Mouse (Mus musculus): ENCODE data around the gene Mysm1. TPM values are rescaled to one million over a fixed set of nuclear protein-coding genes. Genes with fewer than 3 reads are reported as not detected.

Gene Mysm1
- total and polyA plus RNA-seq, 2 experiments from 2014 or later: 21.3 to 31.3 TPM

- no peak for DNase-seq
- no peak overlapping the region for H3K4me2 ChIP-seq (ENCODE audit: low read depth)
- H3K9ac ChIP-seq: no peak overlapping the region
- H3K4me1 ChIP-seq (ENCODE audit: insufficient read depth): no peaks in the 10 kb centered on the region
- no peaks in the 10 kb centered on the region for H3K27me3 ChIP-seq (ENCODE audit: insufficient read depth, low read length)
- no peak overlapping the region for H3K4me3 ChIP-seq (ENCODE audit: low read depth, low read length)
- ATAC-seq: no peak
- no peak overlapping the region for H3K27ac ChIP-seq (ENCODE audit: low read depth, low read length)
- H3K9me3 ChIP-seq (ENCODE audit: low read length): no peaks in the 10 kb centered on the region
- H3K36me3 ChIP-seq (ENCODE audit: insufficient read depth): no peaks in the 10 kb centered on the region
- TF ChIP-seq CTCF (IDR thresholded peaks at IDR 0.05; ENCODE audit: low read depth): no peak
- WGBS: 76% methylated on average over 1 of the region's 1 CpGs
Observed at GRCm38 (mm10) chr4:95000147-95000546, 21.2 kb upstream of the Mysm1 start.

- no peak overlapping the region for H3K27ac ChIP-seq (ENCODE audit: low read depth, low read length)
- no peak for ATAC-seq
- WGBS: 76% methylated on average over 3 of the region's 3 CpGs
Observed at GRCm38 (mm10) chr4:94999249-94999648, 20.3 kb upstream of the Mysm1 start.

GRCm38 (mm10) chr4:94995862-94996261, 17.0 kb upstream of the Mysm1 start:
- ATAC-seq: no peak

More at GRCm38 (mm10) chr4:94999249-94999648, 20.3 kb upstream of the Mysm1 start:
- Histone ChIP-seq H3K36me3 (ENCODE audit: insufficient read depth) (no peaks in the 10 kb centered on the region), H3K4me2 (ENCODE audit: low read depth) (no peak overlapping the region), H3K9me3 (ENCODE audit: low read length) (no peaks in the 10 kb centered on the region), H3K4me1 (ENCODE audit: insufficient read depth) (no peaks in the 10 kb centered on the region), H3K27me3 (ENCODE audit: insufficient read depth, low read length) (no peaks in the 10 kb centered on the region), H3K4me3 (ENCODE audit: low read depth, low read length) (no peak overlapping the region), H3K9ac (no peak overlapping the region)
- peak; percentile 29; the same call in 1 of the 2 replicates for TF ChIP-seq CTCF (IDR thresholded peaks at IDR 0.05; ENCODE audit: low read depth)
- no peak for DNase-seq

GRCm38 (mm10) chr4:94990204-94990603, 11.3 kb upstream of the Mysm1 start:
- Histone ChIP-seq H3K9me3 (ENCODE audit: low read length) (no peaks in the 10 kb centered on the region), H3K27me3 (ENCODE audit: insufficient read depth, low read length) (no peaks in the 10 kb centered on the region), H3K4me2 (ENCODE audit: low read depth) (no peak overlapping the region), H3K27ac (ENCODE audit: low read depth, low read length) (no peak overlapping the region), H3K36me3 (ENCODE audit: insufficient read depth) (no peaks in the 10 kb centered on the region), H3K9ac (no peak overlapping the region), H3K4me3 (ENCODE audit: low read depth, low read length) (no peak overlapping the region), H3K4me1 (ENCODE audit: insufficient read depth) (0 out of 2 replicates have a peak, but pooled peaks cover 5% of the 10 kb centered on the region)
- DNase-seq (no peak), ATAC-seq (no peak)
- no peak for TF ChIP-seq CTCF (IDR thresholded peaks at IDR 0.05; ENCODE audit: low read depth)
- 49% methylated on average over 3 of the region's 3 CpGs for WGBS

More at GRCm38 (mm10) chr4:94995862-94996261, 17.0 kb upstream of the Mysm1 start:
- Histone ChIP-seq H3K4me1 (ENCODE audit: insufficient read depth) (no peaks in the 10 kb centered on the region), H3K9ac (no peak overlapping the region), H3K4me2 (ENCODE audit: low read depth) (no peak overlapping the region), H3K36me3 (ENCODE audit: insufficient read depth) (no peaks in the 10 kb centered on the region), H3K27ac (ENCODE audit: low read depth, low read length) (no peak overlapping the region), H3K27me3 (ENCODE audit: insufficient read depth, low read length) (no peaks in the 10 kb centered on the region), H3K4me3 (ENCODE audit: low read depth, low read length) (no peak overlapping the region), H3K9me3 (ENCODE audit: low read length) (no peaks in the 10 kb centered on the region)
- no peak for TF ChIP-seq CTCF (IDR thresholded peaks at IDR 0.05; ENCODE audit: low read depth)
- DNase-seq: no peak
- 72% methylated on average over 4 of the region's 4 CpGs for WGBS

GRCm38 (mm10) chr4:94987725-94988124, 8.8 kb upstream of the Mysm1 start:
- no peaks in the 10 kb centered on the region for H3K9me3 ChIP-seq (ENCODE audit: low read length)
- no peaks in the 10 kb centered on the region for H3K36me3 ChIP-seq (ENCODE audit: insufficient read depth)
- ATAC-seq (peak; percentile 91; the same call in 1 of the 2 replicates), DNase-seq (no peak)
- no peak overlapping the region for H3K4me2 ChIP-seq (ENCODE audit: low read depth)
- WGBS: 9% methylated on average over 4 of the region's 4 CpGs
- H3K9ac ChIP-seq: no peak overlapping the region
- H3K4me1 ChIP-seq (ENCODE audit: insufficient read depth): 0 out of 2 replicates have a peak, but pooled peaks cover 5% of the 10 kb centered on the region
- no peaks in the 10 kb centered on the region for H3K27me3 ChIP-seq (ENCODE audit: insufficient read depth, low read length)
- H3K27ac ChIP-seq (ENCODE audit: low read depth, low read length): no peak overlapping the region
- no peak for TF ChIP-seq CTCF (IDR thresholded peaks at IDR 0.05; ENCODE audit: low read depth)
- no peak overlapping the region for H3K4me3 ChIP-seq (ENCODE audit: low read depth, low read length)

- TF ChIP-seq CTCF (IDR thresholded peaks at IDR 0.05; ENCODE audit: low read depth): no peak
- Histone ChIP-seq H3K27ac (ENCODE audit: low read depth, low read length) (peak overlapping the region; percentile 93), H3K4me3 (ENCODE audit: low read depth, low read length) (peak overlapping the region; percentile 93), H3K36me3 (ENCODE audit: insufficient read depth) (0 out of 2 replicates have a peak, but pooled peaks cover 2% of the 10 kb centered on the region), H3K4me2 (ENCODE audit: low read depth) (peak overlapping the region; percentile 50), H3K27me3 (ENCODE audit: insufficient read depth, low read length) (no peaks in the 10 kb centered on the region), H3K9ac (peak overlapping the region; percentile 95), H3K9me3 (ENCODE audit: low read length) (no peaks in the 10 kb centered on the region), H3K4me1 (ENCODE audit: insufficient read depth) (peaks cover 14% of the 10 kb centered on the region)
- 36% methylated on average over 4 of the region's 4 CpGs for WGBS
- DNase-seq (no peak), ATAC-seq (peak; percentile 30)
Observed at GRCm38 (mm10) chr4:94979500-94979915, 608 bp upstream of the Mysm1 start.

- Histone ChIP-seq H3K27me3 (ENCODE audit: insufficient read depth, low read length) (no peaks in the 10 kb centered on the region), H3K9me3 (ENCODE audit: low read length) (no peaks in the 10 kb centered on the region), H3K4me1 (ENCODE audit: insufficient read depth) (peaks cover 10% of the 10 kb centered on the region), H3K9ac (no peak overlapping the region), H3K4me2 (ENCODE audit: low read depth) (no peak overlapping the region), H3K36me3 (ENCODE audit: insufficient read depth) (peaks cover 12% of the 10 kb centered on the region; the same call in 1 of the 2 replicates), H3K27ac (ENCODE audit: low read depth, low read length) (no peak overlapping the region), H3K4me3 (ENCODE audit: low read depth, low read length) (no peak overlapping the region)
- no peak for TF ChIP-seq CTCF (IDR thresholded peaks at IDR 0.05; ENCODE audit: low read depth)
- DNase-seq (no peak), ATAC-seq (no peak)
- 79% methylated on average over 2 of the region's 2 CpGs for WGBS
Observed at GRCm38 (mm10) chr4:94973321-94973720, 5.6 kb downstream of the Mysm1 start.

All from forebrain, postnatal 0 days (tissue).